Mouse (Mus musculus) liver, embryonic 11.5 days (tissue): ENCODE measurements around the gene Mrpl1. TPM values are rescaled to one million over a fixed set of nuclear protein-coding genes. Genes with fewer than 3 reads are reported as not detected.

Experiments
- ATAC-seq: fragments of 200-750 bp; cut with Nextera tagmentation; replicated peaks from 2 replicates; pipeline ENCODE4 v1.8.0; 2017; ENCODE audit warnings: moderate number of reproducible peaks, mild to moderate bottlenecking, moderate TSS enrichment, moderate library complexity; ENCODE audit not compliant: low FRiP score
- DNase-seq: peaks from one replicate; pipeline ENCODE4 v3.0.0-alpha.2; 2017; ENCODE audit warnings: low spot score
- H3K27ac ChIP-seq: fragments of 300-500 bp; sonication (generic); 2 replicates; pipeline ENCODE4 v1.5.1; 2014; ENCODE audit warnings: mild to moderate bottlenecking, low read depth, low read length, control low read depth
- H3K27me3 ChIP-seq: fragments of 300-500 bp; sonication (generic); replicated peaks from 2 replicates; pipeline ENCODE4 v1.6.1; 2014; ENCODE audit warnings: low read length, mixed read lengths; ENCODE audit not compliant: control insufficient read depth, insufficient read depth
- H3K36me3 ChIP-seq: fragments of 300-500 bp; sonication (generic); 2 replicates; pipeline ENCODE4 v1.6.1; 2014; ENCODE audit warnings: mild to moderate bottlenecking, low read length, moderate library complexity, mixed read lengths; ENCODE audit not compliant: control insufficient read depth, insufficient read depth
- H3K4me1 ChIP-seq: fragments of 300-500 bp; sonication (generic); replicated peaks from 2 replicates; pipeline ENCODE4 v1.6.1; 2014; ENCODE audit warnings: low read length, mixed read lengths; ENCODE audit not compliant: control insufficient read depth, insufficient read depth
- H3K4me2 ChIP-seq: fragments of 300-500 bp; sonication (generic); 2 replicates; pipeline ENCODE4 v1.6.1; 2014; ENCODE audit warnings: mild to moderate bottlenecking, control low read depth, moderate library complexity
- H3K4me3 ChIP-seq: fragments of 300-500 bp; sonication (generic); 2 replicates; pipeline ENCODE4 v1.5.1; 2014; ENCODE audit warnings: low read depth, low read length, control low read depth
- H3K9ac ChIP-seq: fragments of 300-500 bp; sonication (generic); 2 replicates; pipeline ENCODE4 v1.6.1; 2014; ENCODE audit warnings: low read depth, low read length, control low read depth
- H3K9me3 ChIP-seq: fragments of 300-500 bp; sonication (generic); 2 replicates; pipeline ENCODE4 v1.6.1; 2016; ENCODE audit warnings: low read length, inconsistent platforms, mixed read lengths; ENCODE audit not compliant: control insufficient read depth
- WGBS: fragments of 180-500 bp; shearing (Covaris S2); extraction: QIAGEN DNeasy Blood & Tissue Kit; methylation state at CpG from one replicate; pipeline ENCODE4 v1.1.7; 2014; 5-methylcytosine and 5-hydroxymethylcytosine counted together
- polyA plus RNA-seq: library from polyadenylated mRNA; unstranded; fragments of >200 nt; fragmentation: Nextera tagmentation; extraction: Ambion mirVana; gene quantifications from 2 replicates; pipeline ENCODE4 v1.2.1, GENCODE M21; 2014

Mrpl1 gene
- polyA plus RNA-seq, 1 experiment from 2014 or later = 31.0 TPM

DNA sequence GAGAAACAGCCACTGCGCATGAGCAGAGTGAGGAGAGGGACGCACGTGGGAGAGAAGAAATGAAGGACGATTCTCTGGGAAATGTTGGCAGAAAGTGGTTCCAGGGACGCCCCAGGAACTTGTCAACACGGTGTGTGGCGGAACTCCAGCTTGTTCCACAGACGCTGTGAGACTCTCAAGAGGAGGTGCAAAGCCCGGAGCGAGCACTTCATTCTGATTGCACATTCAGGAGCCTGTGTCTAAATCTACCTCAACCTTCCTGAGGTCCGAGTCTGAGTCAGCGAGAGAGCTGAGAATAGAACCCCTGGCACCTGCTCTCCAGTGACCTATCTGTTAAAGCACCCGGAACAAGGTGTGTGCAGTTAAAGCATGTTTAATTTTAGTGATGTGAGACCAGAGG lies 98.8 kb downstream of the Mrpl1 start:
- Histone ChIP-seq H3K4me1 (no peaks in the 10 kb centered on the region), H3K9ac (no peak overlapping the region), H3K4me3 (no peak overlapping the region), H3K36me3 (no peaks in the 10 kb centered on the region), H3K4me2 (no peak overlapping the region), H3K27ac (no peak overlapping the region), H3K9me3 (no peaks in the 10 kb centered on the region), H3K27me3 (no peaks in the 10 kb centered on the region)
- no peak for ATAC-seq
- no peak for DNase-seq
- 87% methylated on average over 13 of the region's 13 CpGs for WGBS

DNA sequence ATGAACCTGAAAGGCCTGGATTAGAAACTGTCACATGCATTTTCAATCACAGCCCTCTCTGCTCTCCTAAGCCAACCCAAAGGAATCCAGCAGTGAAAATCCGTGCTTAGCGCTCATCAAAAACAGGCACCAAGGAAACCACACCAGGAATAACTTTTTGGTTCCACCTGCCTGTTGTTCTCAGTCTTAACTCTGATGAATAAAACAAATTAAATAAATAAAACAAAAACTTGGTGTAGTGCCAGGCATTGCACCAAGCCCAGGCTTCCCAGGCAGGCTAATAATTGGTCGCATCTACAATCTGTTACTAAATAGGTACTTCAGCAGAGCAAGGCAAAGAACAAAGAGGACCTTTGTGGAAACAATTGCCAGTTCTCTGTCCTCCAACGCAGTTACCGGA lies 99.4 kb downstream of the Mrpl1 start:
- Histone ChIP-seq H3K9ac (no peak overlapping the region), H3K4me1 (no peaks in the 10 kb centered on the region), H3K27ac (no peak overlapping the region), H3K36me3 (no peaks in the 10 kb centered on the region), H3K9me3 (no peaks in the 10 kb centered on the region), H3K4me2 (no peak overlapping the region), H3K27me3 (no peaks in the 10 kb centered on the region), H3K4me3 (no peak overlapping the region)
- DNase-seq (no peak), ATAC-seq (no peak)
- WGBS = 86% methylated on average over 5 of the region's 5 CpGs

GRCm38 (mm10) chr5:96309566-96309965 lies 100.3 kb downstream of the Mrpl1 start:
- no peak overlapping the region for H3K27ac ChIP-seq
- H3K4me3 ChIP-seq = no peak overlapping the region
- H3K4me2 ChIP-seq = no peak overlapping the region
- no peaks in the 10 kb centered on the region for H3K27me3 ChIP-seq
- H3K4me1 ChIP-seq = no peaks in the 10 kb centered on the region
- no peak overlapping the region for H3K9ac ChIP-seq
- DNase-seq (no peak), ATAC-seq (no peak)
- 80% methylated on average over 5 of the region's 5 CpGs for WGBS
- H3K36me3 ChIP-seq = no peaks in the 10 kb centered on the region
- no peaks in the 10 kb centered on the region for H3K9me3 ChIP-seq

- no peak overlapping the region for H3K4me3 ChIP-seq
- H3K27ac ChIP-seq = no peak overlapping the region
- H3K9me3 ChIP-seq = no peaks in the 10 kb centered on the region
- H3K36me3 ChIP-seq = no peaks in the 10 kb centered on the region
- H3K4me1 ChIP-seq = no peaks in the 10 kb centered on the region
- H3K4me2 ChIP-seq = no peak overlapping the region
- H3K9ac ChIP-seq = no peak overlapping the region
- 72% methylated on average over 8 of the region's 8 CpGs for WGBS
- no peak for ATAC-seq
- no peak for DNase-seq
- H3K27me3 ChIP-seq = no peaks in the 10 kb centered on the region
Measured at GRCm38 (mm10) chr5:96311677-96312076, 102.4 kb downstream of the Mrpl1 start.

Other genes with a start within 250 kb of the Mrpl1 start
- 9.6 and 11.5 TPM in 2 replicates for gene Cnot6l, start 45.3 kb upstream of the Mrpl1 start, polyA plus RNA-seq
- 11.5 and 13.8 TPM in 2 replicates for gene Fras1, start 164.5 kb downstream of the Mrpl1 start, polyA plus RNA-seq